Mouse (Mus musculus) lung, postnatal 0 days (tissue): Measurements from ENCODE around the gene Skiv2l. TPM values are rescaled to one million over a fixed set of nuclear protein-coding genes. Genes with fewer than 3 reads are reported as not detected.

Experiments
- ATAC-seq: fragments of 200-750 bp; cut with Nextera tagmentation; 2 replicates; pipeline ENCODE4 v1.8.0; 2017; ENCODE audit warnings: moderate library complexity
- DNase-seq: peaks from one replicate; pipeline ENCODE4 v3.0.0-alpha.2; 2016; ENCODE audit warnings: low spot score
- H3K27ac ChIP-seq: fragments of 300-500 bp; sonication (generic); 2 replicates; pipeline ENCODE4 v1.5.1; 2014; ENCODE audit warnings: antibody characterized with exemption, mild to moderate bottlenecking, low read length, mixed read lengths
- H3K27me3 ChIP-seq: fragments of 300-500 bp; sonication (generic); replicated peaks from 2 replicates; pipeline ENCODE4 v1.6.1; 2014; ENCODE audit warnings: low read length, mixed read lengths; ENCODE audit not compliant: insufficient read depth
- H3K36me3 ChIP-seq: fragments of 300-500 bp; sonication (generic); 2 replicates; pipeline ENCODE4 v1.6.1; 2014; ENCODE audit warnings: low read length, mixed read lengths; ENCODE audit not compliant: insufficient read depth
- H3K4me1 ChIP-seq: fragments of 300-500 bp; sonication (generic); 2 replicates; pipeline ENCODE4 v1.6.1; 2014; ENCODE audit warnings: antibody characterized with exemption, low read depth, low read length, mixed read lengths; ENCODE audit not compliant: insufficient read depth
- H3K4me2 ChIP-seq: fragments of 300-500 bp; sonication (generic); replicated peaks from 2 replicates; pipeline ENCODE4 v1.6.1; 2014; ENCODE audit warnings: low read depth, mild to moderate bottlenecking, low read length, moderate library complexity, mixed read lengths
- H3K4me3 ChIP-seq: fragments of 300-500 bp; sonication (generic); 2 replicates; pipeline ENCODE4 v1.5.1; 2014; ENCODE audit warnings: low read depth, low read length
- H3K9ac ChIP-seq: fragments of 300-500 bp; sonication (generic); replicated peaks from 2 replicates; pipeline ENCODE4 v1.6.1; 2014; ENCODE audit warnings: low read depth, mild to moderate bottlenecking
- H3K9me3 ChIP-seq: fragments of 300-500 bp; sonication (generic); 2 replicates; pipeline ENCODE4 v1.6.1; 2016; ENCODE audit warnings: low read length, mixed read lengths
- CTCF ChIP-seq: IDR thresholded peaks from 2 replicates; pipeline ENCODE4 v1.5.1; 2016; ENCODE audit warnings: antibody characterized with exemption, mild to moderate bottlenecking
- EP300 ChIP-seq: IDR thresholded peaks from 2 replicates; pipeline ENCODE4 v1.6.1; 2016; ENCODE audit warnings: antibody characterized with exemption, mild to moderate bottlenecking, control low read depth
- WGBS: fragments of 180-500 bp; shearing (Covaris S2); extraction: QIAGEN DNeasy Blood & Tissue Kit; methylation state at CpG from one replicate; pipeline ENCODE4 v1.1.7; 2014; 5-methylcytosine and 5-hydroxymethylcytosine counted together
- polyA plus RNA-seq: library from polyadenylated mRNA; unstranded; fragments of >200 nt; fragmentation: Nextera tagmentation; extraction: Ambion mirVana; gene quantifications from 2 replicates; pipeline ENCODE4 v1.2.1, GENCODE M21; 2015

Skiv2l gene
- polyA plus RNA-seq, 1 experiment from 2014 or later: 30.6 TPM

DNA sequence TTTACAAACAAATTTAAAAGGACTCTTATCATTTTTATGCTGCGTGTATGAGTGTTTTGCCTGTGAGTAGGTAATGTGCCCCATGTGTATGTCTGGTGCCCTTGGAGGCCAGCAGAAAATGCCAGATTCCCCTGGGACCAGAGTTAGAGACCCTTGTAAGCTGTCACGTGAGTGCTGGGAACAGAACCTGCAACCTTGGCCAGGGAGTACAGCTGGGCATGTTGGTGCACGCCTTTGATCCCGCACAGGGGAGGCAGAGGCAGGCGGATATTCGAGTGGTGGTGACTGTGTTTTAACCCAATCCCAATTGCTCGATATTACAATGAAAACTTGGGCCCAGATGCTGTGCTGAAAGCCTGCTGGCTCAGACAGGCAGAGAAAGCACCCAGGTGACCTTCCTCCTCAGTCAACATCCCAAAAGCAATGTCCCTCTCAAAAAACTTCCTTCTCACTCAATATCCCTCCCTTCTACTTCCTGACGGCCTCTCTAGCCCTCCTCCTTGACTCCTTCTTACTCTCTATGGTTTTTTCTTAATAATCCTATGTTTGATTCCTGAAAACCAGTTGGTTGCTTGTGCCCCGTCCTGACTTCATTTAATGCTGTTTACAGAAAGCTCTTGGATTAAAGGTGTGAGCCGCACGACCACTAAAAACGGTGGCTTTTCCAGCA is 40.2 kb upstream of the Skiv2l start:
- Histone ChIP-seq H3K9me3 (no peaks in the 10 kb centered on the region), H3K4me1 (peaks cover 3% of the 10 kb centered on the region; the same call in 1 of the 2 replicates), H3K27me3 (no peaks in the 10 kb centered on the region), H3K36me3 (no peaks in the 10 kb centered on the region), H3K9ac (no peak overlapping the region), H3K4me2 (no peak overlapping the region), H3K4me3 (no peak overlapping the region), H3K27ac (no peak overlapping the region)
- ATAC-seq (no peak), DNase-seq (no peak)
- 82% methylated on average over 12 of the region's 12 CpGs for WGBS
- no peak for TF ChIP-seq EP300
- TF ChIP-seq CTCF: no peak

GRCm38 (mm10) chr17:34887942-34888341 is 37.9 kb upstream of the Skiv2l start:
- no peak for ATAC-seq
- Histone ChIP-seq H3K27ac (no peak overlapping the region), H3K4me2 (no peak overlapping the region), H3K9ac (no peak overlapping the region), H3K4me1 (no peaks in the 10 kb centered on the region), H3K4me3 (no peak overlapping the region), H3K36me3 (no peaks in the 10 kb centered on the region), H3K27me3 (no peaks in the 10 kb centered on the region), H3K9me3 (no peaks in the 10 kb centered on the region)
- TF ChIP-seq EP300 (no peak), CTCF (no peak)
- 80% methylated on average over 5 of the region's 5 CpGs for WGBS
- DNase-seq: no peak

DNA sequence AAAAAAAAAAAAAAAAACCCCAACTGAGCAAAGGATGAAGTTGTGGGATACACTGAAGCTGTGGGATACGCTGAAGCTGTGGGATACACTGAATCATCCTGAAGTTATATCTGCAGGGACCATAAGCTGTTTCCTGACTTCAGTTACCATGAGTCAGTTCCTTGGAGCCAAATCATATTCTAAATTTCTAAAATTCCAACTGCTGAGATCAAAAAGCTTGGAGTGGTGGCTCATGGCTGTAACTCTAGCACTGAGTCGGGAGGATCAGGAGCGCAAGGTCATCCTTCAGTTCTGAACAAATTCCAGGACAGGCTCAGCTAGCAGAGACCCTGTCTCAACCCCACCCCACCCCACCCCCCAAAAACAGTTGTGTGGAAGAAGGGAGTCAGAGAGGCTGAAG is 35.6 kb upstream of the Skiv2l start:
- H3K27me3 ChIP-seq: no peaks in the 10 kb centered on the region
- no peak overlapping the region for H3K27ac ChIP-seq
- TF ChIP-seq CTCF: no peak
- TF ChIP-seq EP300: no peak
- no peak overlapping the region for H3K4me3 ChIP-seq
- H3K4me2 ChIP-seq: no peak overlapping the region
- H3K9me3 ChIP-seq: no peaks in the 10 kb centered on the region
- 69% methylated on average over 3 of the region's 3 CpGs for WGBS
- no peaks in the 10 kb centered on the region for H3K4me1 ChIP-seq
- DNase-seq (no peak), ATAC-seq (no peak)
- no peaks in the 10 kb centered on the region for H3K36me3 ChIP-seq
- no peak overlapping the region for H3K9ac ChIP-seq

DNA sequence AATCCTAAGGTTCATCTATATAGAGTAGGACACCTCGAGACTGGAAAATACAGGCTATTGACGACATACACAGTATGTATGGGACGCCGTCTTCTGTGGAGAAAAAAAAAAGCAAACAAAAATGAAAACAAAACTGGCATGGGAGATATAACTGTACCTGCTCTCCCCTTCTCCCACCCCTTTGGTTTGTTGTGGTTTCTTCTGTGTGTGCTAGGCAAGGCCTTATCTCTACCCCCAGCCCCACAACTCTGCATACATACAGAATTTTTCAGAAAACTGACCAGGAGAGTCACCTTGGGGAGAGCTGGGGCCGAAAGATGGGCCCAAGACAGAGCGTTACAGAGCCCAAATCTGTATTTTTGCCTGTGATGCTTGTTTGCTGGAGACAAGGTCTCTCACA is 34.7 kb upstream of the Skiv2l start:
- H3K4me2 ChIP-seq: no peak overlapping the region
- ATAC-seq (no peak), DNase-seq (no peak)
- no peak overlapping the region for H3K4me3 ChIP-seq
- H3K4me1 ChIP-seq: no peaks in the 10 kb centered on the region
- TF ChIP-seq CTCF: no peak
- no peak overlapping the region for H3K9ac ChIP-seq
- H3K27ac ChIP-seq: no peak overlapping the region
- no peaks in the 10 kb centered on the region for H3K36me3 ChIP-seq
- WGBS: 86% methylated on average over 6 of the region's 6 CpGs
- no peaks in the 10 kb centered on the region for H3K27me3 ChIP-seq
- H3K9me3 ChIP-seq: no peaks in the 10 kb centered on the region

DNA sequence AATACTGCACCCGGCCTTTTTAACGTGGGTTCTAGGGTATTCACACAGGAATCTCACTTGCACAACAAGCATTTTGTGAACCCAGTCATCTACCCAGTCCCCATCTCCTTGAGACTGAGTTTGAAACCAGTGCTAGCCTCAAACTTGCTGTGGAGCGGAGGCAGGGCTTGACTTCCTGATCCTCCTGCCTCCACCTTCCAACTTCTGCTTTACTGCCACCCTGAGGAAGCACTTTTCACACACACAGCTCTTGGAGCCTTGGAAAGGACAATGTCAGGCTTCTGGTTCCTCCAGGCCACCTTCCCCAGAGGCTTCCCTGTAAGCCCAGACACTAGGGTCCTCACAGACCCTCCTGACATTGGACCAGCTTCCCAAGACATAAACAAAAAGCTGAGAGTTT is 33.3 kb upstream of the Skiv2l start:
- H3K27me3 ChIP-seq: no peaks in the 10 kb centered on the region
- H3K4me3 ChIP-seq: no peak overlapping the region
- TF ChIP-seq CTCF (peak; percentile 29), EP300 (no peak)
- H3K9ac ChIP-seq: no peak overlapping the region
- 72% methylated on average over 3 of the region's 3 CpGs for WGBS
- H3K36me3 ChIP-seq: no peaks in the 10 kb centered on the region
- no peaks in the 10 kb centered on the region for H3K4me1 ChIP-seq
- H3K27ac ChIP-seq: no peak overlapping the region
- H3K9me3 ChIP-seq: no peaks in the 10 kb centered on the region
- DNase-seq (no peak), ATAC-seq (no peak)
- H3K4me2 ChIP-seq: no peak overlapping the region

DNA sequence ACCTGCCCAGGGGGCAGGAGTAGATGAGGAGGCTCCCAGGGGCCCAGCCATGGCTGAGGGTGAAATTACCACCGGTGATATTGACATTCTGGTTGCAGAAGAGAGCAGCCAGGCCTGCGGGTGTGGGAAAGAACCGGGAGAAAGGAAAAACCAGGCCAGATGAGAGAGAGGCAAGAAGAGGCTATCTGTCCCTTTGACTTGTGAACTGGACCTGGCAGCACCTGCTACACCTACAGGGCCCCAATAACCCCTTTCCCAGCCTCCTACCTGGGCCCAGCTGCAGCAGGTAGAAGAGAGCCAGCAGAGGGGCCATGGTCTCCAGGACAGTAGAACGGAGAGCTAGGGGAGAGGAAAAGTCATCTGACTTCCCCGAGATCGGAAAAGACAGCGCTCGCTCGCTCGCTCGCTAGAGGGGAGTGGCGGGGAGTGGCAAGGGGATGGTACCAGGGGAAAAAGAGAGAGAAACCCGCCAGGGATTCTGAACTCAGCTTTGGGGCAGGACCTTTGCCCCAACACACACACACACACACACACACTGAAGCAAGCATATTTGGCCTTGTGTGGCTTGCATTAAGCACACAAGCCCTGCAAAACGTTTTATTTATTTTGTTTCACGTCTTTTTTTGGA is 31.8 kb upstream of the Skiv2l start, which contains the start of gene Gm20547:
Gm20547 (minus strand) TSS at position 360 of the 628 bp plus-strand sequence.
- H3K36me3 ChIP-seq: no peaks in the 10 kb centered on the region
- no peak within 1 kb of the TSS for H3K9ac ChIP-seq
- no peak for TF ChIP-seq EP300
- no peak for TF ChIP-seq CTCF
- H3K4me3 ChIP-seq: no peak within 1 kb of the TSS
- ATAC-seq: no peak
- no peak for DNase-seq
- no peak within 1 kb of the TSS for H3K27ac ChIP-seq
- no peaks in the 10 kb centered on the region for H3K4me1 ChIP-seq
- no peaks in the 10 kb centered on the region for H3K9me3 ChIP-seq
- 7% methylated on average over 15 of the region's 15 CpGs for WGBS
- H3K4me2 ChIP-seq: peak within 1 kb of the TSS; percentile 36
- no peaks in the 10 kb centered on the region for H3K27me3 ChIP-seq
